Comparison of ENCODE assay signal across 22 mouse cellular contexts in the genomic region with DNA sequence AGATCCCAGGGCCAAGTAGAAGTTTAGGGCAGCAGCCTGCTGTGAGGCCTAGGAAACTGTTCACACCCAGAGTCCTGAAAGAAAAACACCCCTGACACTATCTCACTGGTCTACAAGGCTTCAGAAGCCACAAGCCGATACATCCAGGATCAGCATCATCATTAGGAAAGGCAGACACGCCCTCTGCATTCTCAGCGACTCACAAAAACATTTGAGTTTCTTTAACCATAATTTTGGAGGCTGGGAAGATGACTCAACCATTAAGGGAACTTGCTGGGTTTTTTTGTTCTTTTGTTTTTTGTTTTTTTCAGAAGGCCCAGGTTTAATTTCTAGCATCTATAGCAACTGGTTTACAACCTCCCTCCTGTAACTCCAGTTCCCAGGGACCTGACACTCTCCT. TPM values are rescaled to one million over a fixed set of nuclear protein-coding genes. Genes with fewer than 3 reads are reported as not detected.
"Had no signal": no experiment of that assay in that cellular context is flagged by ENCODE, and none has a peak within 500 bp of the region (broad histone marks: within the 10 kb centered on the region; RNA-seq: fewer than 3 reads in every experiment).

No protein-coding gene starts in this region.

- H3K4me1 ChIP-seq: midbrain, embryonic 13.5 days; midbrain, embryonic 15.5 days; neural tube, embryonic 13.5 days; neural tube, embryonic 15.5 days had no signal

- H3K27ac ChIP-seq: macrophage; midbrain, embryonic 13.5 days; midbrain, embryonic 15.5 days; neural tube, embryonic 13.5 days; neural tube, embryonic 15.5 days had no signal

- DNase-seq: lung, adult 18-20 months; lung, embryonic 14.5 days; lung, postnatal 10 days; lung, postnatal 36 days; retina, postnatal 1 day; right cerebral cortex, adult 18-20 months; right cerebral cortex, postnatal 25 days; right cerebral cortex, postnatal 4 days; spleen, adult 18-20 months; thymus, adult 18-20 months; thymus, postnatal 14 days; thymus, postnatal 36 days had no signal

- H3K27me3 ChIP-seq: megakaryocyte, embryonic 14.5 days; midbrain, embryonic 13.5 days; midbrain, embryonic 15.5 days; neural tube, embryonic 13.5 days; neural tube, embryonic 15.5 days had no signal

- H3K36me3 ChIP-seq: midbrain, embryonic 13.5 days; midbrain, embryonic 15.5 days; neural tube, embryonic 13.5 days; neural tube, embryonic 15.5 days had no signal

- H3K4me3 ChIP-seq: megakaryocyte, embryonic 14.5 days; midbrain, embryonic 13.5 days; midbrain, embryonic 15.5 days; myocyte; neural tube, embryonic 13.5 days; neural tube, embryonic 15.5 days had no signal

RNA-seq across cellular contexts. Expression of gene Selp, which starts 8.8 kb away (rescaled TPM):
- polyA plus RNA-seq: lung, embryonic 14.5 days; midbrain, embryonic 11.5 days; midbrain, embryonic 15.5 days; neural tube, embryonic 11.5 days; neural tube, embryonic 13.5 days; neural tube, embryonic 15.5 days; stomach, embryonic 14.5 days had no signal
